Mouse (Mus musculus): ENCODE measurements around the gene Map3k1. TPM values are rescaled to one million over a fixed set of nuclear protein-coding genes. Genes with fewer than 3 reads are reported as not detected.
"Not testable (repeated sequence)": the region's sequence is repeated elsewhere in the genome, so short reads cannot be mapped to it uniquely, and the experiment has no call there.

The Map3k1 gene
- polyA plus RNA-seq, 1 experiment from 2014 or later = 9.8 TPM

GRCm38 (mm10) chr13:111719726-111720125 lies 89.1 kb downstream of the Map3k1 start:
- WGBS = 54% methylated on average over 9 of the region's 9 CpGs
- Histone ChIP-seq H3K9me3 (replicated peaks) (no peaks in the 10 kb centered on the region), H3K4me2 (no peak overlapping the region), H3K36me3 (peaks cover 22% of the 10 kb centered on the region), H3K4me1 (peaks cover 4% of the 10 kb centered on the region), H3K4me3 (replicated peaks) (no peak overlapping the region), H3K9ac (replicated peaks) (no peak overlapping the region), H3K27me3 (replicated peaks) (no peaks in the 10 kb centered on the region), H3K27ac (replicated peaks) (no peak overlapping the region)
- ATAC-seq (ENCODE audit: low FRiP score) = no peak

GRCm38 (mm10) chr13:111710531-111710930 lies 98.3 kb downstream of the Map3k1 start:
- Histone ChIP-seq H3K4me2 (no peak overlapping the region), H3K4me3 (replicated peaks) (no peak overlapping the region), H3K36me3 (peaks cover 94% of the 10 kb centered on the region), H3K4me1 (no peaks in the 10 kb centered on the region), H3K9me3 (replicated peaks) (no peaks in the 10 kb centered on the region), H3K9ac (replicated peaks) (no peak overlapping the region), H3K27ac (replicated peaks) (no peak overlapping the region), H3K27me3 (replicated peaks) (no peaks in the 10 kb centered on the region)
- 94% methylated on average over 4 of the region's 4 CpGs for WGBS
- ATAC-seq (ENCODE audit: low FRiP score) = no peak

GRCm38 (mm10) chr13:111703952-111704351 lies 104.8 kb downstream of the Map3k1 start:
- not testable (repeated sequence) for H3K4me2 ChIP-seq; H3K27me3 ChIP-seq (replicated peaks); H3K9ac ChIP-seq (replicated peaks); H3K4me1 ChIP-seq; H3K27ac ChIP-seq (replicated peaks); H3K4me3 ChIP-seq (replicated peaks); H3K9me3 ChIP-seq (replicated peaks); ATAC-seq (ENCODE audit: low FRiP score)
- H3K36me3 ChIP-seq = peaks cover 70% of the 10 kb centered on the region
- WGBS = 91% methylated on average over 4 of the region's 4 CpGs

- Histone ChIP-seq H3K4me3 (replicated peaks) (no peak overlapping the region), H3K27ac (replicated peaks) (no peak overlapping the region), H3K36me3 (peaks cover 65% of the 10 kb centered on the region), H3K9me3 (replicated peaks) (no peaks in the 10 kb centered on the region), H3K27me3 (replicated peaks) (no peaks in the 10 kb centered on the region), H3K9ac (replicated peaks) (no peak overlapping the region), H3K4me2 (no peak overlapping the region), H3K4me1 (no peaks in the 10 kb centered on the region)
- 98% methylated on average over 10 of the region's 10 CpGs for WGBS
- no peak for ATAC-seq (ENCODE audit: low FRiP score)
These were observed 105.4 kb downstream of the Map3k1 start for GRCm38 (mm10) chr13:111703396-111703795.

Other genes starting within 250 kb of the Map3k1 start
- not detected in 2 replicates for gene Gm10198, start 216.2 kb downstream of the Map3k1 start, polyA plus RNA-seq (2015; fragmentation: Nextera tagmentation; extraction: Ambion mirVana)
- gene Mier3, start 128.0 kb downstream of the Map3k1 start, polyA plus RNA-seq (2015; fragmentation: Nextera tagmentation; extraction: Ambion mirVana) = 15.6 and 16.0 TPM in 2 replicates